Mouse (Mus musculus): ENCODE measurements around the gene Napb. TPM values are rescaled to one million over a fixed set of nuclear protein-coding genes. Genes with fewer than 3 reads are reported as not detected.
"Not testable (repeated sequence)": the region's sequence is repeated elsewhere in the genome, so short reads cannot be mapped to it uniquely, and the experiment has no call there.

Gene Napb
- 241 and 278 TPM in 2 replicates for polyA plus RNA-seq (2012; rRNA removed)

- peak; percentile 96 to 97 for DNase-seq (ENCODE audit: extremely low spot score in 1 of 2, low spot score in 1 of 2)
These were observed at the start of gene Napb for GRCm38 (mm10) chr2:148732327-148733000. Gene Napb (minus strand): TSS chr2:148732467.

- DNase-seq (ENCODE audit: extremely low spot score in 1 of 2, low spot score in 1 of 2), result no peak
These were observed 49.4 kb upstream of the Napb start, which contains the start of gene 8030411F24Rik for GRCm38 (mm10) chr2:148781709-148782108. Gene 8030411F24Rik (plus strand): TSS chr2:148782009.

GRCm38 (mm10) chr2:148771397-148771796 lies 39.1 kb upstream of the Napb start, which contains the start of gene Cst11:
Gene Cst11 (minus strand): TSS chr2:148771497.
- DNase-seq (ENCODE audit: extremely low spot score in 1 of 2, low spot score in 1 of 2), result not testable (repeated sequence)

GRCm38 (mm10) chr2:148763648-148764388 lies 31.6 kb upstream of the Napb start:
- DNase-seq (ENCODE audit: extremely low spot score in 1 of 2, low spot score in 1 of 2), result no peak

- DNase-seq (ENCODE audit: extremely low spot score in 1 of 2, low spot score in 1 of 2), result no peak
These were observed 22.1 kb upstream of the Napb start for GRCm38 (mm10) chr2:148754310-148754846.

- peak; percentile 68 to 91 for DNase-seq (ENCODE audit: extremely low spot score in 1 of 2, low spot score in 1 of 2)
These were observed 19.9 kb upstream of the Napb start for GRCm38 (mm10) chr2:148751893-148752813.

- no peak for DNase-seq (ENCODE audit: extremely low spot score in 1 of 2, low spot score in 1 of 2)
These were observed 17.8 kb upstream of the Napb start, which contains the start of gene Cstl1 for GRCm38 (mm10) chr2:148750058-148750457. Gene Cstl1 (plus strand): TSS chr2:148750358.

- no peak for DNase-seq (ENCODE audit: extremely low spot score in 1 of 2, low spot score in 1 of 2)
These were observed 11.7 kb upstream of the Napb start for GRCm38 (mm10) chr2:148743846-148744407.

GRCm38 (mm10) chr2:148743001-148743400 lies 10.7 kb upstream of the Napb start:
- DNase-seq (ENCODE audit: extremely low spot score in 1 of 2, low spot score in 1 of 2), result peak in 1 of 2 experiments; percentile 64

- peak in 1 of 2 experiments; percentile 20 for DNase-seq (ENCODE audit: extremely low spot score in 1 of 2, low spot score in 1 of 2)
These were observed 497 bp downstream of the Napb start for GRCm38 (mm10) chr2:148731614-148732326.

- DNase-seq (ENCODE audit: extremely low spot score in 1 of 2, low spot score in 1 of 2), result no peak
These were observed 12.8 kb downstream of the Napb start for GRCm38 (mm10) chr2:148719271-148719995.

GRCm38 (mm10) chr2:148717072-148717471 lies 15.2 kb downstream of the Napb start:
- no peak for DNase-seq (ENCODE audit: extremely low spot score in 1 of 2, low spot score in 1 of 2)

GRCm38 (mm10) chr2:148712326-148712725 lies 19.9 kb downstream of the Napb start:
- no peak for DNase-seq (ENCODE audit: extremely low spot score in 1 of 2, low spot score in 1 of 2)

GRCm38 (mm10) chr2:148707202-148707530 lies 25.1 kb downstream of the Napb start:
- no peak for DNase-seq (ENCODE audit: extremely low spot score in 1 of 2, low spot score in 1 of 2)

- DNase-seq (ENCODE audit: extremely low spot score in 1 of 2, low spot score in 1 of 2), result peak in 1 of 2 experiments; percentile 60
These were observed 25.7 kb downstream of the Napb start for GRCm38 (mm10) chr2:148706409-148707201.

- DNase-seq (ENCODE audit: extremely low spot score in 1 of 2, low spot score in 1 of 2), result no peak
These were observed 33.7 kb downstream of the Napb start for GRCm38 (mm10) chr2:148698571-148698970.

GRCm38 (mm10) chr2:148690781-148691180 lies 41.5 kb downstream of the Napb start:
- DNase-seq (ENCODE audit: extremely low spot score in 1 of 2, low spot score in 1 of 2), result no peak

- no peak for DNase-seq (ENCODE audit: extremely low spot score in 1 of 2, low spot score in 1 of 2)
These were observed 42.0 kb downstream of the Napb start for GRCm38 (mm10) chr2:148690291-148690690.
